ENCODE assay signal across 25 mouse cellular contexts in genomic region chr13:99006389-99007099, GRCm38 (mm10). TPM values are rescaled to one million over a fixed set of nuclear protein-coding genes. Genes with fewer than 3 reads are reported as not detected.
A peak's percentile ranks its signal among the peaks of the same experiment; 100 is the strongest.
DNase-seq lines count a peak whose midpoint lies in the region; ATAC-seq and TF ChIP-seq lines count a peak whose summit lies in the region.
"Had no signal": no experiment of that assay in that cellular context is flagged by ENCODE, and none has a peak within 500 bp of the region (broad histone marks: within the 10 kb centered on the region; RNA-seq: fewer than 3 reads in every experiment).

No protein-coding gene starts in this region.

- no peak overlapping the region for H3K27ac ChIP-seq in liver, adult 2 months (replicated peaks; ENCODE audit: insufficient read depth, low read depth, low read length)
- H3K27ac ChIP-seq in liver, postnatal 0 days (ENCODE audit: low read depth) = no peak overlapping the region
- no peak overlapping the region for H3K27ac ChIP-seq in forebrain, embryonic 10.5 days
- H3K27ac ChIP-seq: kidney, postnatal 0 days; liver, embryonic 12.5 days; neural tube, embryonic 13.5 days; stomach, embryonic 15.5 days had no signal

- no peaks in the 10 kb centered on the region for H3K4me1 ChIP-seq in liver, adult 2 months (ENCODE audit: control insufficient read depth, insufficient read depth, low read length)
- no peaks in the 10 kb centered on the region; the same call in 1 of the 2 replicates for H3K4me1 ChIP-seq in liver, postnatal 0 days (ENCODE audit: insufficient read depth)
- H3K4me1 ChIP-seq in forebrain, embryonic 10.5 days = no peaks in the 10 kb centered on the region
- H3K4me1 ChIP-seq: liver, embryonic 12.5 days; neural tube, embryonic 13.5 days; stomach, embryonic 15.5 days had no signal

- peak; percentile 79 to 93 for DNase-seq in adrenal gland, adult (ENCODE audit: inconsistent age in 2 of 2, low spot score in 1 of 2)
- DNase-seq in adrenal gland, postnatal 4 days (ENCODE audit: low spot score in 2 of 2) = no peak
- peak; percentile 17 for DNase-seq in liver, adult 2 months (ENCODE audit: extremely low read depth, low read depth, low spot score)
- DNase-seq in liver, postnatal 0 days = no peak
- DNase-seq in adrenal gland, postnatal 10 days = peak; percentile 62
- DNase-seq in lung, postnatal 36 days = peak; percentile 38
- no peak for DNase-seq in urinary bladder, postnatal 36 days (ENCODE audit: low spot score in 2 of 2)
- no peak for DNase-seq in forebrain, embryonic 10.5 days (ENCODE audit: extremely low spot score, low spot score)
- DNase-seq: cerebellum, postnatal 10 days; left cerebral cortex, postnatal 4 days; right cerebral cortex, adult 18-20 months; thymus, postnatal 36 days had no signal

- no peaks in the 10 kb centered on the region for H3K79me2 ChIP-seq in liver, adult 2 months (ENCODE audit: control insufficient read depth, insufficient read depth, low read length)

- H3K4me3 ChIP-seq in liver, adult 2 months (ENCODE audit: insufficient read depth, low read depth, low read length) = no peak overlapping the region
- H3K4me3 ChIP-seq in liver, postnatal 0 days (ENCODE audit: low read depth, low read length) = no peak overlapping the region
- no peak overlapping the region for H3K4me3 ChIP-seq in forebrain, embryonic 10.5 days
- H3K4me3 ChIP-seq: liver, embryonic 12.5 days; neural tube, embryonic 13.5 days; stomach, embryonic 15.5 days had no signal

- no peak for TF ChIP-seq POLR2A in liver, adult 2 months (IDR thresholded peaks at IDR 0.05; ENCODE audit: extremely low read depth, insufficient read depth, low read length)

- WGBS in liver, adult 2 months = 88% methylated on average over 14 of the region's 17 CpGs
- WGBS in liver, postnatal 0 days (ENCODE audit: insufficient replicate concordance) = 81% methylated on average over 17 of the region's 17 CpGs
- WGBS in forebrain, embryonic 10.5 days = 95% methylated on average over 14 of the region's 17 CpGs

- no peak overlapping the region for H3K4me2 ChIP-seq in liver, postnatal 0 days (ENCODE audit: low read depth, low read length)
- H3K4me2 ChIP-seq: liver, embryonic 12.5 days; neural tube, embryonic 13.5 days; stomach, embryonic 15.5 days had no signal

- H3K9ac ChIP-seq in liver, adult 2 months (ENCODE audit: low read depth, low read length) = no peak overlapping the region
- no peak overlapping the region for H3K9ac ChIP-seq in liver, postnatal 0 days (replicated peaks)
- H3K9ac ChIP-seq: liver, embryonic 12.5 days; neural tube, embryonic 13.5 days; stomach, embryonic 15.5 days had no signal

- TF ChIP-seq EP300 in liver, postnatal 0 days (IDR thresholded peaks at IDR 0.05; ENCODE audit: low read depth) = no peak

- H3K27me3 ChIP-seq in liver, adult 2 months (ENCODE audit: control insufficient read depth, insufficient read depth, low read length) = no peaks in the 10 kb centered on the region
- H3K27me3 ChIP-seq in liver, postnatal 0 days (ENCODE audit: insufficient read depth, low read length) = no peaks in the 10 kb centered on the region
- no peaks in the 10 kb centered on the region for H3K27me3 ChIP-seq in forebrain, embryonic 10.5 days (ENCODE audit: poor library complexity, severe bottlenecking)
- H3K27me3 ChIP-seq: CH12.LX; liver, embryonic 12.5 days; neural tube, embryonic 13.5 days; Patski; stomach, embryonic 15.5 days had no signal

- no peak for TF ChIP-seq CTCF in liver, adult 2 months (IDR thresholded peaks at IDR 0.05; ENCODE audit: low read depth, low read length)
- TF ChIP-seq CTCF in liver, postnatal 0 days (IDR thresholded peaks at IDR 0.05; ENCODE audit: low read depth) = no peak

- H3K9me3 ChIP-seq in liver, postnatal 0 days (ENCODE audit: low read length) = peaks cover 10% of the 10 kb centered on the region; the same call in 1 of the 2 replicates
- H3K9me3 ChIP-seq in forebrain, embryonic 10.5 days = peaks cover 26% of the 10 kb centered on the region
- H3K9me3 ChIP-seq: stomach, embryonic 15.5 days had no signal

- no peaks in the 10 kb centered on the region for H3K36me3 ChIP-seq in liver, adult 2 months (ENCODE audit: control insufficient read depth, insufficient read depth, low read length)
- H3K36me3 ChIP-seq in liver, postnatal 0 days (replicated peaks; ENCODE audit: insufficient read depth, low read length) = no peaks in the 10 kb centered on the region
- no peaks in the 10 kb centered on the region for H3K36me3 ChIP-seq in forebrain, embryonic 10.5 days (replicated peaks)
- H3K36me3 ChIP-seq: liver, embryonic 12.5 days; neural tube, embryonic 13.5 days; stomach, embryonic 15.5 days had no signal

- no peak for ATAC-seq in liver, postnatal 0 days
- ATAC-seq: forebrain, embryonic 16.5 days; hindbrain, embryonic 16.5 days; liver, embryonic 12.5 days; Patski had no signal

RNA-seq across cellular contexts. Expression of gene 1700024P04Rik, which starts 22.2 kb away (rescaled TPM):
- total RNA-seq in adrenal gland, postnatal 4 days (2021) = not detected
- total RNA-seq in liver, adult 2 months (2014; rRNA removed) = not detected in 2 replicates
- polyA plus RNA-seq in liver, adult 2 months (2012; rRNA removed) = not detected in 2 replicates
- polyA plus RNA-seq in liver, postnatal 0 days (2015; fragmentation: Nextera tagmentation; extraction: Ambion mirVana) = not detected in 2 replicates
- not detected for total RNA-seq in adrenal gland, postnatal 10 days (2021)
- not detected in 2 replicates for polyA plus RNA-seq in forebrain, embryonic 10.5 days (2016; fragmentation: Nextera tagmentation; extraction: Ambion mirVana)
- total RNA-seq: CH12.LX; gastrocnemius, adult 8-10 months; heart, postnatal 25 days; layer of hippocampus, postnatal 25 days; left cerebral cortex, postnatal 4 days; megakaryocyte-erythroid progenitor cell, adult 5-6 weeks; monocyte, adult 5-6 weeks had no signal
- polyA plus RNA-seq: forebrain, embryonic 16.5 days; hindbrain, embryonic 16.5 days; kidney, postnatal 0 days; liver, embryonic 12.5 days; neural tube, embryonic 13.5 days; Patski; stomach, embryonic 15.5 days had no signal

Comparison
In these comparisons a context has a peak if more than half of its experiments do, and no peak if none do; other contexts are left out.
1. DNase-seq: peak in adrenal gland, adult (2 of 2), liver, adult 2 months (single experiment), adrenal gland, postnatal 10 days (single experiment) and lung, postnatal 36 days (single experiment); none in adrenal gland, postnatal 4 days (0 of 2), liver, postnatal 0 days (single experiment), urinary bladder, postnatal 36 days (0 of 2) and forebrain, embryonic 10.5 days (single experiment).